Mouse (Mus musculus) E14TG2a.4 (cell line): ENCODE data around the gene Btbd3.
A peak's percentile ranks its signal among the peaks of the same experiment; 100 is the strongest.

Experiments used
- H3K27me3 ChIP-seq: 2 replicates; pipeline ENCODE4 v1.6.1; 2014; ENCODE audit warnings: low read length, control low read depth; ENCODE audit not compliant: insufficient read depth
- H3K36me3 ChIP-seq: 2 replicates; pipeline ENCODE4 v1.6.1; 2014; ENCODE audit warnings: low read length, control low read depth; ENCODE audit not compliant: insufficient read depth
- H3K4me1 ChIP-seq: replicated peaks from 2 replicates; pipeline ENCODE4 v1.6.1; 2014; ENCODE audit warnings: low read depth, low read length, control low read depth
- H3K4me3 ChIP-seq: replicated peaks from 2 replicates; pipeline ENCODE4 v1.5.1; 2014; ENCODE audit warnings: mild to moderate bottlenecking, low read length
- H3K9me3 ChIP-seq: 2 replicates; pipeline ENCODE4 v1.6.1; 2014; ENCODE audit warnings: low read length, control low read depth
- CTCF ChIP-seq: conservative IDR thresholded peaks from 2 replicates; pipeline ENCODE4 v1.5.1; 2014; ENCODE audit warnings: low read length
- NANOG ChIP-seq: IDR thresholded peaks from 2 replicates; pipeline ENCODE4 v1.6.1; 2014; ENCODE audit warnings: borderline replicate concordance, low read length, mixed read lengths
- POU5F1 ChIP-seq: IDR thresholded peaks from 2 replicates; pipeline ENCODE4 v1.6.1; 2014; ENCODE audit warnings: low read length, borderline replicate concordance

Gene Btbd3

DNA sequence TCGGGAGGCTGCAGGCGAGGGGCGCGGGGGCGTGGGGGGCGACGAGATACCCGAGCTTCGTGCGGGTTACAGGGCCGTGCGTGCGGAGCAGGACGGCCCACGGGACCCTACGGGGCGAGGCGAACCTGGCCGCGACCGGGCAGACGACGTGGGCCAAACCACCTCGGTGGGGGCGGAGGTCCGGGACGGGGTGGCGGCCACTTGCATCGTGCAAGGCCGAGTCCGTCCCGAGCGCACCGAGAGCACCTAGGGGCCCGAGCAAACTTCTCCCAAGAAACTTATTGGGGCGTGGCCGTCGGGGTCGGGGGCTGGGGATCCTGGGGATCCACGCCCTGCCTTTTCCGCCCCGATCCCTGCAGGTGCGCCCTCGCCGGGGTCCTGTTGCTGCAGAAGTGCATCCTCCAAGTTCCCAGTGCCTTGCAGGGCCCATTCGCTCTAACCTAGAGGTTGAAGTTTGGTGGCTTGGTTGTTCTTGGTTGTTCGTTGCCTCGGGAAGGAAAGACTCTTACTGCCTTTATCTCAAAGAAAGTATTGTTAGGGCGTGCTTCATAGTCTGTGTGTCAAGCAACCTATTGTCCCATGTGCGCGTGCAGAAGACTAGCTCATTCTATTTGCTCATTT, 596 bp downstream of the Btbd3 start:
- H3K9me3 ChIP-seq, result peaks cover 7% of the 10 kb centered on the region; the same call in 1 of the 2 replicates
- H3K4me3 ChIP-seq, result peak overlapping the region; percentile 89
- TF ChIP-seq NANOG, result no peak
- no peak for TF ChIP-seq POU5F1
- TF ChIP-seq CTCF, result no peak
- H3K27me3 ChIP-seq, result no peaks in the 10 kb centered on the region
- H3K36me3 ChIP-seq, result no peaks in the 10 kb centered on the region
- H3K4me1 ChIP-seq, result peaks cover 37% of the 10 kb centered on the region

DNA sequence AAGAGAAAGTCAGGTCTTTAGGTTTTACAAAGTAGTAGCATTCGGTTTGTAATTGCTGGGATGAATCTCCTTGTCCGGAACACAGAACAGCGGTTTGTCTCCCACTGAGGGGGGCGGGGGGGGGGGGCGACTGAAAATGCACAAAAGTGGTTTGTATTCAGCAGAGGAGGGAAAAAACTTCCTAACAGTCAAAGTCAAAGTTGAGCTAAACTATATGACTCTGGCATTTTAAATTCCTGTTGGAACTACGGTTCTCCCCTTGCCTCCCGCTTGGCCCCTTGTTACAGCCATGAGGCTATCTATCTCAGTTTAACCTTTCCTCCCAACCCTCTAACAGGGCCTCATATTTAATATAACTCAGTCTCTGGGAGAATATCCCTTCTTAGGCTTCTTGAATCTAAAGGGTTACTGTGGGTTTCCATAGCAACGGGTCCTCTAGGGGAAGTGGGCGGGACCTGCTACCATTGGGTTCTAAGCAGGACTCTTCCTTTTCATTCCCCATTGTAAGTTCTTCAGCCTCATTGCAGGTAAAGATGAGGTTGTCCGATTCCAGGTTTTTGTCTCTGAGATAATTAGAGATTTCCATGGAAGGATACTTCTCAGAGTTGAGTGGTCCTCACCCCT, 1.4 kb downstream of the Btbd3 start:
- peak overlapping the region; percentile 89 for H3K4me3 ChIP-seq
- TF ChIP-seq CTCF (no peak), NANOG (no peak), POU5F1 (no peak)
- peaks cover 7% of the 10 kb centered on the region; the same call in 1 of the 2 replicates for H3K9me3 ChIP-seq
- H3K27me3 ChIP-seq, result no peaks in the 10 kb centered on the region
- H3K4me1 ChIP-seq, result peaks cover 46% of the 10 kb centered on the region
- no peaks in the 10 kb centered on the region for H3K36me3 ChIP-seq

DNA sequence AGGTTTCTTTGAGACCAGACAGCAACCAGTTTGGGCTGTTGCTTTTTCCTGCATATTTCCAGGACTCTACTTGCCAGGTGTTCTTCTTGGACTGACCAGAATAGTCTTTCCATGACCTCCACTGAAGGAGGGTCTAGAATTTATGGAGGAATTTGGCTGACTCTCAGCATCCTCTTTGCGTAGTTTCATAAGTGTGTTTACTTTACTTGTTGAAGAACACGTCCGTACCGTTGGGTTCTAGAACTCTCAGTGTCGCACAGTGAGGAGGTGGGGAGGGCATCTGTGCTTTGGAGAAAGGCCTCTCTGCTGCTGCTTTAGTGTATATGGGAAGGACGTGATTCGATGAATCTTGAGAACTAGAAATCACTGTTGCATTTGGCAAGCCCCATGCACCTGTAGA, 4.8 kb downstream of the Btbd3 start:
- no peaks in the 10 kb centered on the region for H3K27me3 ChIP-seq
- H3K9me3 ChIP-seq, result peaks cover 7% of the 10 kb centered on the region; the same call in 1 of the 2 replicates
- H3K36me3 ChIP-seq, result no peaks in the 10 kb centered on the region
- no peak overlapping the region for H3K4me3 ChIP-seq
- TF ChIP-seq NANOG (no peak), POU5F1 (no peak), CTCF (no peak)
- H3K4me1 ChIP-seq, result peaks cover 73% of the 10 kb centered on the region

DNA sequence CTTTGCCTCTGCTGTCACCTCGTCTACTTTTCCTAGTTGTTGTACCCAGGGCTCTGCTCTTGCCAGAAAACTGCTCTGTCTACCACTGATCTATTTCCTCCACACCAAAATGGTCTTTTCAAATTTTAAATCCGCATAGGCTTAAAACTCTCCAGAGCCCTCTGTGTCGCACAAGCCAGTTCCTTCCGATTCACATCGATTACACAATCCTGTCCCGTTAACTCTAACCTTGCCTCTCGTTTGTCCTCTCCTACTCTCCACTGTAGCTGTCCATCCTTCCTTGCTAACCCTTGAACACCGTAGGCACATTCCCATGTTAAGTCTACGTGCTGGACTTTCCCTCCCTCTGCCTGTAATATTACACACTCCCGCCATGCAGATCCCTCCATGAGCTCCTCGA, 6.5 kb downstream of the Btbd3 start:
- no peaks in the 10 kb centered on the region for H3K36me3 ChIP-seq
- no peak for TF ChIP-seq NANOG
- TF ChIP-seq CTCF, result no peak
- no peak for TF ChIP-seq POU5F1

GRCm38 (mm10) chr2:138265356-138266005, 9.1 kb downstream of the Btbd3 start:
- TF ChIP-seq CTCF (no peak), NANOG (no peak), POU5F1 (no peak)
- H3K4me1 ChIP-seq, result peaks cover 86% of the 10 kb centered on the region

More for the DNA sequence above, 6.5 kb downstream of the Btbd3 start:
- Histone ChIP-seq H3K4me3 (peak overlapping the region; percentile 14; the same call in 1 of the 2 replicates), H3K9me3 (peaks cover 7% of the 10 kb centered on the region; the same call in 1 of the 2 replicates), H3K27me3 (no peaks in the 10 kb centered on the region), H3K4me1 (peaks cover 87% of the 10 kb centered on the region)

GRCm38 (mm10) chr2:138266679-138267078, 10.3 kb downstream of the Btbd3 start:
- TF ChIP-seq NANOG (no peak), POU5F1 (no peak), CTCF (no peak)
- H3K9me3 ChIP-seq, result no peaks in the 10 kb centered on the region
- H3K36me3 ChIP-seq, result no peaks in the 10 kb centered on the region
- no peaks in the 10 kb centered on the region for H3K27me3 ChIP-seq
- H3K4me1 ChIP-seq, result peaks cover 74% of the 10 kb centered on the region
- H3K4me3 ChIP-seq, result peak overlapping the region; percentile 20; the same call in 1 of the 2 replicates

More at GRCm38 (mm10) chr2:138265356-138266005, 9.1 kb downstream of the Btbd3 start:
- no peaks in the 10 kb centered on the region for H3K36me3 ChIP-seq
- H3K9me3 ChIP-seq, result peaks cover 7% of the 10 kb centered on the region; the same call in 1 of the 2 replicates
- 0 out of 2 replicates have a peak overlapping the region, but pooled peaks have one; percentile 23 for H3K4me3 ChIP-seq
- no peaks in the 10 kb centered on the region for H3K27me3 ChIP-seq

DNA sequence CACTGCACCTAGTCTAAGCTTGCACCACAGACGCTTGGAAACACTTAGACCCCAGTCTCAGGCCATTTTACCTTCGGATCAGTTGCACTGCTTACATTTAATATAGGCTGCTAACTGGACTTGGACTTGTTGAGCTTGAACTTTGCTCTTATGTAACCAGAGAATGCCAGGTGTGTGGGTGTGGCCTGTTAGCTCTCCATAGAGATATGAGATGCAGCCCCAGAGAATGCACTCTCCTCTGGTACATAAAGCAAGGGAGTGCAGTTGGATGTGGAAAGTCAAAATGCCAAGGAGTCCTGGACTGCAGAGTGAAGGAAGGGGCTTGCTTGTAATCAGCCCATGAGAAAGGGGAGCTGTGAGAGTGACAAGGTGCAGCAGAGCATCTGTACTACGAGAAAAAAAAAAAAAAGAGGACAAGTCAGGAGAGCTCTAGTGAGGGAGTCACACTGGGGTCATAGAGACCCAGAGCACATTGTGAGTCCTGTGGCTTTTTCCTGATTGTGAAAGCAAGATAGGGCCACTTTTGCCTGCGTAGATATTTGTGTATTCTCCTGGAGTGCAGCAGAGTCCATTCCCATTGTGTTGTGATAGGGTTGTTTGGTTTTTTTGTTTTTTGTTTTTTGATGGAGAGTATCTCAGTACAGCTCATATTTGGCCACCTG, 11.6 kb downstream of the Btbd3 start:
- Histone ChIP-seq H3K9me3 (no peaks in the 10 kb centered on the region), H3K4me1 (peaks cover 71% of the 10 kb centered on the region), H3K4me3 (no peak overlapping the region), H3K27me3 (no peaks in the 10 kb centered on the region), H3K36me3 (no peaks in the 10 kb centered on the region)
- TF ChIP-seq CTCF (no peak), NANOG (no peak), POU5F1 (no peak)

DNA sequence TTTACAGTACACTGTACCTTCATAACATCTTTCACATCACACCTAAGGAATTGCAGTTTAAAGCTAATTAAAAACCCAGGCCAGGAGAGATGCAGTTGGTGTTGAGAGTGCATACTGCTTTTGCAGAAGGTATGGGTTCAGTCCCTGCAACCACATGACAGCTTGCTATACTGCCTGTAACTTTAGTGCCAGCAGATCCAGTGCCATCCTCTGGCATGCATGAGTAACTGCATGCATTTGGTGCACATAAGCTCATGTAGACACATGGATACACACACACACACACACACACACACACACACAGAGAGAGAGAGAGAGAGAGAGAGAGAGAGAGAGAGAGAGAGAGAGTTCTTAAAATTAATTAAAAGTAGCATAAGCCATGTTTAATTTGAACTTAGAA, 13.0 kb downstream of the Btbd3 start:
- no peak for TF ChIP-seq NANOG
- no peak for TF ChIP-seq POU5F1
- no peak for TF ChIP-seq CTCF

More for the DNA sequence above, 13.0 kb downstream of the Btbd3 start:
- H3K4me1 ChIP-seq, result peaks cover 71% of the 10 kb centered on the region
- H3K9me3 ChIP-seq, result no peaks in the 10 kb centered on the region
- H3K27me3 ChIP-seq, result no peaks in the 10 kb centered on the region
- H3K4me3 ChIP-seq, result no peak overlapping the region
- H3K36me3 ChIP-seq, result no peaks in the 10 kb centered on the region
